Mouse (Mus musculus) thymus, postnatal 0 days (tissue): ENCODE measurements at regions not wholly inside any gene's neighbourhood (a gene's known extent, or its start where the extent isn't known, plus 50 kb on each side); places are given as distances from the start of the nearest gene placed in this dataset.

Source experiments
- DNase-seq: peaks from one replicate; pipeline ENCODE4 v3.0.0-alpha.2; 2015; ENCODE audit warnings: low spot score

GRCm38 (mm10) chr15:88035486-88035885 is 491.4 kb downstream of the Fam19a5 start:
- DNase-seq, result no peak

DNA sequence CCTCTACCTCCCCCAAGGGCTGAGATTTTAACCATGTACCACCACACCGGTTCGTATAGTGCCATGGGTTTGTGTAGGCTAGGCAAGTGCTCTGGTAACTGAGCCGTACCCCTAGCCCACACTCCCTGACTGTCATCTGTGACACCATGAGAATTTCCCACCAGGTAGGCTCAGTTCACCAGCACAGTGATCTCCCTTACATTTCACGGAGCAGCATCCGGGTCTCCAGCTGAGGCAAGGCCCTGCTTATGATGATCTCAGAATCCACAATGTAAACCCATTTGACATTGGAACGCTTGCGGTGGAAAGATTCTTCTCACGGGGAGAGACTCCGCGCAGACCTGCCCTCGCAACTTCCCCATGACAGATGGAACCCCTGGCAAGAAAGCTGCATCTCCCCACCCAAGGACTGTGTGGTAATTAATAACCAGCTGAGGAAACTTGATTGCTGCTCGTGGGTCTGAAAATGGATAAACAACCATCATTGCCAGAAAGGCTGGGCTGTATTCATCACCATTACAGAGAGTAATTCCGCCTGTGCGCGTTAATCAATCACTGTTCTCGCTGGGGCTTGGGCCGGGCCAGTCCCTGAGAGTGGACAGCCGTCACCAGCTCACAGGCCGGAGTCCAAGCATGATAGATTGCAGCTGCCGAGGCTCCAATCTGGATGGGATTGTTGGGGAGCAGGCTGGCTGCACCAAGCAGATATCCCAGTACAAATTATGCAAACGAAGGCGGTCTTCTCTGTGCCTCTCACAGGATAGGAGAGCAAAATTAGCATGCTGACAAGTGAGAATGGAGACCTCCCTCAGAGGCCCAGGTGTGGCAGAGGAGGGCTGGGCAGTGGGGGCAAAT is 492.3 kb downstream of the Fam19a5 start:
- DNase-seq, result no peak

DNA sequence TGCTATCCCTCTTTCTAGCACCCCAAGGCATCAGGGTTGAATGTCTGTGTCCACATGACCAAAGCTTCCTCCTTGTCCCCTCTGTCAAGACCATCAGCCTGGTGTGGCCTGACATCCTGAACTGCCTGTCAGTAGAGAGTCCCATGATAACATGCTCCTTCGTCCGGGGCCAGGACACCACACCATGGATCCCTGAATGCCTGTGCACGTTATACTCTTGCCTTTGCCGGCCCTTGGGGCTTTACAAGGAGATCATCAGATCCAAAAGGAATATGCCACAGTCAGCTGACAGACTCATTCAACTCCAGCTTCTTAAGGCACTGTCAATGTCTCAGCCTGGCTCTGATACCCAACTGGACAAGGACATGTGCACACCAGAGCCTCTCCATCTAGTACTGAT is 493.5 kb downstream of the Fam19a5 start:
- DNase-seq, result no peak

DNA sequence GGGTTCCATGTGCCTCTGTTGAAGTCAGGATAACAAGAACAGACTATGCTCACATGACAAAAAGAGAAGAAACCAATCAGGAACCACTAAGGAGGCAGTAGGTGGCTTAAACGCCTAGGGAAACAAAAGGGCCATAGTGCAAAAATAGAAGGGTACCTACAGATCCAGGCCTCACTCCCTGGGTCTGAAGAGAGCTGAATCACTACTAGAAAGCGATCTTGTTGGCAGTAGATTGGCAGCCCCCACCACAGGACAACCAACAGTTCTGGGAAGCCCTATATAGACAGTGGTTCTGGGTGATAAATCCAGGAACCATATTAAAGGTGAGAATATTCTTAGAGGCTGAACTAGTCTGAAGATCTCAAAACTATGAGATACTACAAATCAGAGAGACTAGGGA is 498.7 kb downstream of the Fam19a5 start:
- no peak for DNase-seq

- no peak for DNase-seq
These were observed 514.0 kb downstream of the Fam19a5 start for GRCm38 (mm10) chr15:88058071-88058470.

DNA sequence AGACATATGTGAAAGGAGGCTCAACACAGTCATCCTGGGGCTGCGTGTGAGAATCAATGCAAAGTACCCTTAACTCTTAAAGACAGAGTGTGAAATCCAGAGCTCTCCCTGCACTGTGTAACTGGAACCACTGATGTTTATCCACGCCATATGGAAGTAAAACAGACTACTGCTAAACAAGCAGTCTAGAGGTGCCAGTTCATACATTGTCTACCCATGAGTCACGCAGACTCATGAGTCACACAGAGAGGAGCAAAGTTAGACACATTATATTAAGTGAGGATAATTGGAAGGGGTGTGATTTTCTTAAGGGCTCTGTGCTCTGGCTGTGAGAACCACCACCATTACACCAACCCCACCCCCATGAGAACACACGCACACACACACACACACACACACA is 516.8 kb downstream of the Fam19a5 start:
- DNase-seq, result no peak

- no peak for DNase-seq
These were observed 518.9 kb downstream of the Fam19a5 start for GRCm38 (mm10) chr15:88063041-88063440.

DNA sequence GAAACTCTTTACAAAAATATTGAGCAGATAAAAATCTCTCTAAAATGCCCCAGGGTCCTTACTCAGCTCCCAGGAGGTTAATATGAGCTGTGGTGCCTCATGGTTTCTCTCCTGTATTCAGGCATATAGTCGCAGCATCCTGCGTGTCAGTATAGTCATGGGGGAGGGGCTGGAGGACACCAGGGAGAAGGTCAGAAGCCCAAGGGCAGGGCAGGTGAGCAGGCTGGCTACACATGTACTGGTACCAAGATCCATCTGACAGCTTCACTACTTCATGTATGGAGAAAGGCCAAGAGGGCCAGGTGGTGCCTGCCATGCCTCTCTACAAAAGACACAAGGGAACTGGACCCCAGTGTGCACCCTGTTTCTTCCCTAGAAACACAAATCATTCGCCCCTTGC is 524.4 kb downstream of the Fam19a5 start:
- no peak for DNase-seq

DNA sequence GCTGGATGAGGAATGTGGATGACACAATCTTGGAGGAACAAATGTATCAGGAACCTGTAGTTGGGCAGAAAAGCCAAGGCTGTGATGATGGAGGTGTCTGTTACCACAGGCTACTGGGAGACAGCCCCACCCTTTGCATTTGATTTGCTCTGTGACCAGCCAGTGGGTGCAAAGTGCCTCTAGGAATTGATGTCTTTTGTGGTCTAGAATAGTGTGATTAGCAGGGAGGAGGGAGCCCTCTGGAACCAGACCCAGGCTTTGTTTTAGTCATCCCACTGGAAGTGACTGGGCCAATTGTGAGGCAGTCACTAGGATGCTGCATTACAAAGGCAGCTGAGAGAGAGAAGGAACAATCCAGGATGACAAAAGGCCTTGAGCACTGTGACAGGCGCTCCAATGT is 527.4 kb upstream of the Zdhhc25 start:
- no peak for DNase-seq

DNA sequence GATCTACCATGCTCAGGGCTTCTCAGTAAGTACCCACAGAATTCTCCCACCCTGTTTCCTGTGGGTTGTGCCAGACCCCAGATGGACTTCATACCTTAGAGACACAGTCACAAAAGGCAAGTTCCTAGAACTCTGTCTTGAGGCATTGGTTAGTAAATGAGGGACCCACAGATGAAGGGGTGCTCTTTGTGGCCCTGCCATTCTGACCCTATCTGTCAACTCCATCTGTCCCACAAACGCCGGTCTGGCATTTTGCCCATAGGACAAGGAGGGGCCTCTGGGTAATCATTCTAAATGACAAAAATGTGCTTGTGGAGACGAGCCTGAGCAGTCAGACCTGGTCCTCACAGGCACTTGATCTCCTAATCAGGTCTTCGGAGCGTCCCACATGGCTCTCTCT is 516.2 kb upstream of the Zdhhc25 start:
- no peak for DNase-seq

GRCm38 (mm10) chr15:88085631-88086030 is 514.5 kb upstream of the Zdhhc25 start:
- DNase-seq, result no peak

GRCm38 (mm10) chr15:88089486-88089885 is 510.6 kb upstream of the Zdhhc25 start:
- no peak for DNase-seq

DNA sequence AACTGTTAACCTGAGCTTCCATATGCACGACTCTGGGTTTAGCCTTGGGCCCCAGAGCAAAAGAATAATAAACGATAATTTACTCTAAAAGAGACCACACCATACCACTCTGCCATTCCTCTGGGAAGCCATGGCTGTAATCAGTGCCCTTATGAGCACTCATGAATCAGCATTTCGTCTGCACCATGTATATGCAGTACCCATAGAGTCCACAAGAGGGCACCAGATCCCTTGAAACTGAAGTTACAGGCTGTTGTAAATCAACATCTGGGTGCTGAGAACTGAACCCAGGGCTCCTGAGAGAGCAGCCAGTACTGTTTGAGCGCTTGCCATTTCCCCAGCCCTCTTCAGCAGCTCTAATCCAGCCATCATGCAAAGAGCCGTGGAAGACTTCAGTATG is 508.7 kb upstream of the Zdhhc25 start:
- DNase-seq, result no peak

DNA sequence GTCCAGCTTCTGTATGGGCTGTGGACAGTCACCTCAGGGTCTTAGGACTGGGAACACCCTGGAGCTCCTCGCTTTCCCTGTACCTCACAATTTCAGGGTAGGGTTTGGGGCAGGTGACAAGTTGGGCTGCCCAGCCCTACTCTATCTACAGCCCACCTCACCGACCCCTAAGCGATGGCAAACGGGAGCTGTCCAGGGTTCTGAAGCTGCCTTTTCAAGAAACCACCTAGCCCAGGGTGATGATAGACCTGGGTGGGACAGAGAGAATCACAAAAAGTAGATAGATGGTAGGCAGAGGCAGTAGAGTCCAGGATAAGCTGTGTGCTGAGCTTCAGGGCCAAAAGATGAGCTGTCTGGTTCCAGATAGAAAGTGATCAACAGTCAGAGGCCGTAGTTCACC is 479.7 kb upstream of the Zdhhc25 start:
- DNase-seq, result no peak

GRCm38 (mm10) chr15:88123907-88124523 is 476.1 kb upstream of the Zdhhc25 start:
- no peak for DNase-seq

DNA sequence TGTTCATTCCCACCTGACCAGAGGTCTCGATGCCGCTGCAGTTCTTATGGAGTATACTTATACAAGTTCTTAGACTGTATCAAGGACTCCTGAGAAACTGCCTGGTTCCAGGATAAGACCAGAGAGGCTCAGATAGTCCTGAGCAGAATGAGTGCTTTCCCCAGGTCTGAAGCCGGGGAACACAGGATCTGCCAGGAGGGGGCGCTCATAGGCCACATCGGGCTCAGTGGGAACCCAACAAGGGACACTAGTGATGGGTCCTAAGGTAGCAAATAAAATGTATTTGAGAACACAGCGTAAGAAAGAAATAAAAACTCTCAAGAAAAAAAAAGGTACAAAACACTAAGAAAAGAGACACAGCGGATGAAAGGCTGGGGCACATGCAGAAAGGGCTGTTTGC is 454.0 kb upstream of the Zdhhc25 start:
- no peak for DNase-seq

GRCm38 (mm10) chr15:88151199-88151598 is 448.9 kb upstream of the Zdhhc25 start:
- no peak for DNase-seq

GRCm38 (mm10) chr15:88159618-88160170 is 440.4 kb upstream of the Zdhhc25 start:
- no peak for DNase-seq

- DNase-seq, result no peak
These were observed 439.8 kb upstream of the Zdhhc25 start for GRCm38 (mm10) chr15:88160291-88160690.

GRCm38 (mm10) chr15:88163438-88163837 is 436.7 kb upstream of the Zdhhc25 start:
- DNase-seq, result no peak

DNA sequence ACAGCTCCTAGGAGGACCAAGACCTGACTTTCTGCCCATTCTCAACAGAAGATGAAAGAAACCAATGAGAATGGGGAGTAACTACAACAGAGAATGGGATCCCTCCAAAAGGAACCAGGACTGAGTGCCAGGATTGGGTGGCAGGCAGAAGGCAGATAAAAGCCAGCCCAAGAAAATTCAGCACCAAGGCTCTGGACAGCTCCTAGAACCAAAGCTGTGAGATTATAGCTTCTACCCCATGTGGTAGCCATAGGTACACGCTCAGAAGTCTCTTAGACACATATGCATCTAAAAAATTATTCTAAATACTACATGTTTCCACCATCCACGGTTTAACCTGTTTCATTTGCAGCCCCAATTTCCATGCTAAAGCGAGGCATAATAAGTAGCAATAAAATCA is 425.8 kb upstream of the Zdhhc25 start:
- DNase-seq, result no peak

- DNase-seq, result no peak
These were observed 424.1 kb upstream of the Zdhhc25 start for GRCm38 (mm10) chr15:88175991-88176390.

- no peak for DNase-seq
These were observed 403.6 kb upstream of the Zdhhc25 start for GRCm38 (mm10) chr15:88196539-88196938.
